12 mouse cellular contexts compared by ENCODE assay signal in the genomic region with DNA sequence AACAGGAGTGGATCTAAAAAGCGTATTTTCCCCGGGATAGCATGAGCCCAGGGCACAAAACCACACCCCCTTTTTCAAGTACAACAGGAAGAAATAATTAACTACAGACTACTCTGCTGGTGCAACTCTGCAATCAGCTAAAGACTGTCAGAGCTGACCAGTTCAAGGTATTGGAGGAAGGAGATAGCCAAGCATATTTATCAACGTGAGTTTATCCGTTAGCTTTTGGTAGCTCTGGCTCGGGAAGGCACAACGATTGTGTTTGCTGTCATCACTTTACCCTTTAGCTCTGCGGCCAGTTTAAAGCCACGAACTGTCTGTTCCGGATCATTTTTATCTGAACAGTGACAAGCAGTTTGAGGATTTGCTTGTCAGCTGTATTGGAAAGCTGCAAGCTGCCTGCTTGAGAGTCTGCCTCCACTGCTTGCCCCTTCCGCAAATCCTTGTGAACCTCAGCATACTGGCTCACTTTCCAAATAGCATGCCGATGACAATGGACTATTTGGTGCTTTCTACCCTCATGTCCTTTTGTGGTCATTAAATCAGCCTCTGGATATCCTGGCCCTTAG.
A peak's percentile ranks its signal among the peaks of the same experiment; 100 is the strongest.
DNase-seq lines count a peak whose midpoint lies in the region; ATAC-seq and TF ChIP-seq lines count a peak whose summit lies in the region.
"Had no signal": no experiment of that assay in that cellular context is flagged by ENCODE, and none has a peak within 500 bp of the region (broad histone marks: within the 10 kb centered on the region; RNA-seq: fewer than 3 reads in every experiment).

No protein-coding gene starts in this region.

- H3K27ac ChIP-seq in lung, postnatal 0 days (ENCODE audit: low read length): no peak overlapping the region
- no peak overlapping the region for H3K27ac ChIP-seq in intestine, embryonic 15.5 days
- H3K27ac ChIP-seq in stomach, embryonic 16.5 days (ENCODE audit: low read length): no peak overlapping the region
- H3K27ac ChIP-seq in hindbrain, postnatal 0 days: no peak overlapping the region
- H3K27ac ChIP-seq: hindbrain, embryonic 14.5 days had no signal

- TF ChIP-seq CTCF in lung, postnatal 0 days (IDR thresholded peaks at IDR 0.05): no peak
- TF ChIP-seq CTCF in hindbrain, postnatal 0 days (IDR thresholded peaks at IDR 0.05; ENCODE audit: low read depth): no peak

- peak; percentile 49 for ATAC-seq in lung, postnatal 0 days
- ATAC-seq in intestine, embryonic 15.5 days: peak; percentile 85
- peak; percentile 76 for ATAC-seq in stomach, embryonic 16.5 days (ENCODE audit: insufficient read depth, low FRiP score)
- no peak for ATAC-seq in hindbrain, postnatal 0 days
- ATAC-seq: Patski had no signal

- H3K4me1 ChIP-seq in lung, postnatal 0 days (ENCODE audit: insufficient read depth, low read depth, low read length): peaks cover 4% of the 10 kb centered on the region; the same call in 1 of the 2 replicates
- H3K4me1 ChIP-seq in intestine, embryonic 15.5 days (replicated peaks): 0 out of 2 replicates have a peak, but pooled peaks cover 7% of the 10 kb centered on the region
- H3K4me1 ChIP-seq in stomach, embryonic 16.5 days (ENCODE audit: control insufficient read depth, insufficient read depth, low read length): peaks cover 9% of the 10 kb centered on the region; the same call in 1 of the 2 replicates
- no peaks in the 10 kb centered on the region; the same call in 1 of the 2 replicates for H3K4me1 ChIP-seq in hindbrain, postnatal 0 days (ENCODE audit: insufficient read depth, low read length)

- no peaks in the 10 kb centered on the region for H3K36me3 ChIP-seq in lung, postnatal 0 days (ENCODE audit: insufficient read depth, low read length)
- H3K36me3 ChIP-seq in intestine, embryonic 15.5 days: no peaks in the 10 kb centered on the region
- no peaks in the 10 kb centered on the region for H3K36me3 ChIP-seq in stomach, embryonic 16.5 days (ENCODE audit: control insufficient read depth, insufficient read depth, low read length)
- no peaks in the 10 kb centered on the region for H3K36me3 ChIP-seq in hindbrain, postnatal 0 days (ENCODE audit: insufficient read depth, low read length)

- H3K27me3 ChIP-seq in lung, postnatal 0 days (replicated peaks; ENCODE audit: insufficient read depth, low read length): no peaks in the 10 kb centered on the region
- no peaks in the 10 kb centered on the region for H3K27me3 ChIP-seq in intestine, embryonic 15.5 days (replicated peaks)
- H3K27me3 ChIP-seq in stomach, embryonic 16.5 days (ENCODE audit: control insufficient read depth, insufficient read depth, low read length): no peaks in the 10 kb centered on the region
- H3K27me3 ChIP-seq in hindbrain, postnatal 0 days (ENCODE audit: insufficient read depth, low read length): no peaks in the 10 kb centered on the region
- H3K27me3 ChIP-seq: Patski had no signal

- no peak overlapping the region for H3K4me3 ChIP-seq in lung, postnatal 0 days (ENCODE audit: low read depth, low read length)
- H3K4me3 ChIP-seq in intestine, embryonic 15.5 days (replicated peaks): no peak overlapping the region
- H3K4me3 ChIP-seq in stomach, embryonic 16.5 days (replicated peaks; ENCODE audit: low read length): no peak overlapping the region
- H3K4me3 ChIP-seq in hindbrain, postnatal 0 days (ENCODE audit: low read length): no peak overlapping the region

- no peaks in the 10 kb centered on the region for H3K9me3 ChIP-seq in lung, postnatal 0 days (ENCODE audit: low read length)
- H3K9me3 ChIP-seq in intestine, embryonic 15.5 days: no peaks in the 10 kb centered on the region
- H3K9me3 ChIP-seq in stomach, embryonic 16.5 days (replicated peaks; ENCODE audit: control insufficient read depth, low read length): no peaks in the 10 kb centered on the region
- no peaks in the 10 kb centered on the region for H3K9me3 ChIP-seq in hindbrain, postnatal 0 days (ENCODE audit: low read length)

- TF ChIP-seq EP300 in lung, postnatal 0 days (IDR thresholded peaks at IDR 0.05): no peak

- H3K4me2 ChIP-seq in lung, postnatal 0 days (replicated peaks; ENCODE audit: low read depth, low read length): peak overlapping the region; percentile 33
- H3K4me2 ChIP-seq in intestine, embryonic 15.5 days (replicated peaks): peak overlapping the region; percentile 31
- H3K4me2 ChIP-seq in stomach, embryonic 16.5 days (ENCODE audit: low read depth, low read length): peak overlapping the region; percentile 32
- no peak overlapping the region for H3K4me2 ChIP-seq in hindbrain, postnatal 0 days (ENCODE audit: low read depth, low read length)
- H3K4me2 ChIP-seq: hindbrain, embryonic 14.5 days had no signal

- WGBS in lung, postnatal 0 days: 17% methylated on average over 11 of the region's 11 CpGs
- 29% methylated on average over 11 of the region's 11 CpGs for WGBS in intestine, embryonic 15.5 days
- WGBS in stomach, embryonic 16.5 days: 38% methylated on average over 11 of the region's 11 CpGs
- whole genome bisulfite sequencing in hindbrain, postnatal 0 days: 76% methylated on average over 11 of the region's 11 CpGs

- H3K9ac ChIP-seq in lung, postnatal 0 days (replicated peaks; ENCODE audit: low read depth): no peak overlapping the region
- H3K9ac ChIP-seq in intestine, embryonic 15.5 days: no peak overlapping the region
- H3K9ac ChIP-seq in stomach, embryonic 16.5 days (ENCODE audit: low read length): no peak overlapping the region
- no peak overlapping the region for H3K9ac ChIP-seq in hindbrain, postnatal 0 days (replicated peaks; ENCODE audit: low read length)
- H3K9ac ChIP-seq: hindbrain, embryonic 14.5 days had no signal

- peak; percentile 20 to 71 for DNase-seq in adrenal gland, adult (ENCODE audit: inconsistent age in 2 of 2, low spot score in 1 of 2)
- no peak for DNase-seq in adrenal gland, postnatal 4 days (ENCODE audit: low spot score in 2 of 2)
- DNase-seq in lung, postnatal 0 days (ENCODE audit: low spot score): peak; percentile 53
- DNase-seq in lung, postnatal 14 days: no peak
- DNase-seq in hindbrain, postnatal 0 days (ENCODE audit: low spot score): no peak
- DNase-seq in B cell, adult 2 months: no peak
- DNase-seq: left cerebral cortex, postnatal 4 days; thymus, postnatal 25 days had no signal

Comparison
In these comparisons a context has a peak if more than half of its experiments do, and no peak if none do; other contexts are left out.
1. DNase-seq: peak in adrenal gland, adult (2 of 2) and lung, postnatal 0 days (single experiment); none in adrenal gland, postnatal 4 days (0 of 2), lung, postnatal 14 days (single experiment), hindbrain, postnatal 0 days (single experiment) and B cell, adult 2 months (0 of 2).